Mouse (Mus musculus) spleen, adult 2 months (tissue): Measurements from ENCODE around the gene B4galt1.

Source experiments
- CTCF ChIP-seq: fragments of 200-500 bp; IDR thresholded peaks from 2 replicates; pipeline ENCODE4 v1.5.1; 2011; ENCODE audit warnings: mild to moderate bottlenecking, inconsistent platforms; ENCODE audit not compliant: insufficient read depth, insufficient read length, insufficient replicate concordance; ENCODE audit errors: extremely low read depth
- POLR2A ChIP-seq: fragments of 200-500 bp; IDR thresholded peaks from 2 replicates; pipeline ENCODE4 v1.6.1; 2011; ENCODE audit warnings: low read depth, low read length, inconsistent platforms

- TF ChIP-seq CTCF (no peak), POLR2A (no peak)
Measured at GRCm38 (mm10) chr4:40820024-40820423, 33.8 kb downstream of the B4galt1 start.
